Mouse (Mus musculus) heart, adult 11 months (tissue): ENCODE measurements at regions not wholly inside any gene's neighbourhood (a gene's known extent, or its start where the extent isn't known, plus 50 kb on each side); places are given as distances from the start of the nearest gene placed in this dataset.

Experiments
- DNase-seq: peaks from one replicate; pipeline ENCODE4 v3.0.0; 2022

DNA sequence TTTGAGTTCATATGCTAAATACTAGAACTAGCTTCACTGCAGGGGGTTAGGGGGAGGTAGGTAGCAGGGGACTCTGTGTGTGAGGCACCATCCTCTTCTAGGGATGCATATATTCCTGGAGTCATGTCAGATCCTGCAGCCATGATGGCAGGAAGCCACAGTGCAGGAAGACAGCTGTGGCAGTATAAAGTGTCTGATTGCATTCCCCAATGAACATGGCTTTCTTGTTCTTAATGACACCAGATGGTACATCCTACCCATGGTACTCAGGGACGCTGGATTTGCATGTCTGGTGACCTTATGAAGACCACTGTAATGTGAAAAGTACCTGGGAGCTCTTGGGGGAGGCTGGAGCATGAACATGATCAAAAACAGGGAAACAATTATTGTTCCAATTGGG, 1380.5 kb upstream of the Map3k7 start:
- DNase-seq = peak; percentile 28

DNA sequence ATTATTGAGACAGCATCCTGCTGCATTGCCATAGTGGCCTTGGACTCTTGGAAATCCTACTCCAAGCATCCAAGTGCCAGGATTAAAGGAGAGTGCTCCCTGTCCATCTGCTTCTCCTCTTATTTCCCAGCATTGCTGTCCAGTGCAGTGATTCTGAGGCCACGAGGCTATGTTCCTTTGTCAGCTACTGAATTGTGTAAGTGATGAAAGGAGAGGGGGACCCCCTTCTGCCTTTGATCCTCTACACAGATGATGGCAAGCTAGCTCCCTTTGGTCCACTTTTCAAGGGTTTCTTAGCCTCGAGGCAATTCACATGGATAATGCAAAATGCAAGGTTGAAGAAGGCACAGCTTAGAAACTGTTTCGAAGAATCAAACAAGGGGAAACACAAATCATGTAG, 1355.0 kb upstream of the Map3k7 start:
- no peak for DNase-seq

DNA sequence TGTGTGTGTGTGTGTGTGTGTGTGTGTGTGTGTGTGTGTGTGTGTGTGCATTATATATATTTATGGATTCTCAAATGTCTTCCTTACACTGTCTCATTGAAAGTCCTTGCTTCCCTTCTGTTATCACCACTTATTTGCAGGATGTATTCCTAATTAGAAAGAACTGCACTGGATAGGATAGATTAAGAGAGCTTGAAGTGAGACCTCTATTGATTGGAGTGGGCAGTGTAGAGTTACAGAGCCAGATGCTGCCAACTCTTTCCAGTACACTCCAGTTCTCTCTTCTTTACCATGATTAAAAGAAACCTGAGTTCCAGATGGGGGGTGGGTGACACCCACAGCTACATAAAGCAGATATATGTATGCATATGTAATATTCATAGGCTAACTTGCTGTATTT, 1354.1 kb upstream of the Map3k7 start:
- DNase-seq = no peak

DNA sequence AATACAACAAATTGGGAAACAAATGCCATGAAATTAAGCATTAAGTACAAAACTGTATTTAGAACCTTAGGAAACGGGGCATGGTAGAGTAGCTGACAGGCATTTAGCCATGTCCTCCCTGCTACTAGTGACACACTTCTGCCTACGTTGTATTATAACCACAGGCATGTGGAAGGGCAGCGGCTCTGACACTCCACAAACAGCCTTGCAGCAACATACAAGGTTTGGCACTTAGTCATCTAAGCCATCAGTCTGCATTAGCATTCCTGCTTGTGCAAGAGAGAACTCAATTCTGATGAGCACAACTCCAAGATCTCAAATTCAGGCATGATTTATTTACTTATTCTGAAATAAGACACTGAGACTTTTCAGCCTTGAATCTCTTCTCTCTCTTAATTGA, 1353.4 kb upstream of the Map3k7 start:
- no peak for DNase-seq
